Mouse (Mus musculus) heart, adult 2 months (tissue): Measurements from ENCODE around the gene Csmd2. TPM values are rescaled to one million over a fixed set of nuclear protein-coding genes. Genes with fewer than 3 reads are reported as not detected.
A peak's percentile ranks its signal among the peaks of the same experiment; 100 is the strongest.

ENCODE experiments used
- DNase-seq, 2 experiments: peaks; one replicate each; pipeline ENCODE4 v3.0.0; 2021
- H3K27ac ChIP-seq: fragments of 200-600 bp; 2 replicates; pipeline ENCODE4 v1.8.1; 2022
- H3K27me3 ChIP-seq: fragments of 200-500 bp; 2 replicates; pipeline ENCODE4 v1.6.1; 2012; ENCODE audit warnings: mild to moderate bottlenecking, low read length, inconsistent platforms, mixed read lengths; ENCODE audit not compliant: control insufficient read depth, insufficient read depth
- H3K36me3 ChIP-seq: fragments of 200-500 bp; 2 replicates; pipeline ENCODE4 v1.6.1; 2012; ENCODE audit warnings: low read length, inconsistent platforms; ENCODE audit not compliant: control insufficient read depth, insufficient read depth
- H3K4me1 ChIP-seq: fragments of 200-500 bp; 2 replicates; pipeline ENCODE4 v1.6.1; 2011; ENCODE audit warnings: low read length; ENCODE audit not compliant: control insufficient read depth, insufficient read depth
- H3K4me3 ChIP-seq: fragments of 200-600 bp; 2 replicates; pipeline ENCODE4 v1.8.1; 2022
- H3K79me2 ChIP-seq: fragments of 200-500 bp; replicated peaks from 2 replicates; pipeline ENCODE4 v1.6.1; 2012; ENCODE audit warnings: mild to moderate bottlenecking, inconsistent platforms, low read length, moderate library complexity, mixed read lengths; ENCODE audit not compliant: control insufficient read depth, insufficient read depth
- H3K9ac ChIP-seq: fragments of 200-500 bp; 2 replicates; pipeline ENCODE4 v1.6.1; 2012; ENCODE audit warnings: low read depth, mild to moderate bottlenecking, control low read depth, inconsistent platforms, low read length, mixed read lengths
- CTCF ChIP-seq: fragments of 200-600 bp; IDR thresholded peaks from 2 replicates; pipeline ENCODE4 v1.8.1; 2022; ENCODE audit warnings: antibody characterized with exemption, mild to moderate bottlenecking, moderate library complexity
- EP300 ChIP-seq: fragments of 200-500 bp; IDR thresholded peaks from 2 replicates; pipeline ENCODE4 v1.6.1; 2011; ENCODE audit warnings: low read depth, low read length, control low read depth; ENCODE audit not compliant: insufficient read depth
- POLR2A ChIP-seq: fragments of 200-500 bp; IDR thresholded peaks from 2 replicates; pipeline ENCODE4 v1.6.1; 2011; ENCODE audit warnings: mild to moderate bottlenecking, low read depth, low read length, control low read depth; ENCODE audit not compliant: insufficient read depth
- WGBS: fragments of 180-500 bp; shearing (Covaris S2); methylation state at CpG from one replicate; pipeline ENCODE4 v1.1.7; 2018; 5-methylcytosine and 5-hydroxymethylcytosine counted together
- intact Hi-C: fragments of 180-260 bp; cut with DNase I; formaldehyde crosslinking; loops from one replicate; pipeline ENCODE4 v1.15.1; 2025
- polyA plus RNA-seq: library from polyadenylated mRNA; depleted of rRNA; stranded (reverse); fragments of >200 nt; gene quantifications from 2 replicates; pipeline ENCODE4 v1.2.3, GENCODE M21; 2012
- total RNA-seq, 2 experiments: library from RNA; stranded (reverse); gene quantifications; 2 replicates each; pipeline ENCODE4 v1.2.3; 2021

The Csmd2 gene
- total and polyA plus RNA-seq, 3 experiments: not detected

GRCm38 (mm10) chr4:128128546-128128945, 140.9 kb downstream of the Csmd2 start:
- H3K36me3 ChIP-seq: no peaks in the 10 kb centered on the region
- H3K4me1 ChIP-seq: no peaks in the 10 kb centered on the region
- H3K27me3 ChIP-seq: no peaks in the 10 kb centered on the region
- TF ChIP-seq POLR2A (no peak), EP300 (no peak), CTCF (no peak)
- H3K4me3 ChIP-seq: no peak overlapping the region
- no peak for DNase-seq
- intact Hi-C loops: no loop called here
- 70% methylated on average over 6 of the region's 6 CpGs for WGBS
- H3K79me2 ChIP-seq: no peaks in the 10 kb centered on the region
- H3K27ac ChIP-seq: no peak overlapping the region
- no peak overlapping the region for H3K9ac ChIP-seq

- no peaks in the 10 kb centered on the region for H3K27me3 ChIP-seq
- TF ChIP-seq EP300 (no peak), CTCF (peak; percentile 25), POLR2A (no peak)
- intact Hi-C loops: no loop called here
- no peak for DNase-seq
- H3K79me2 ChIP-seq: no peaks in the 10 kb centered on the region
- H3K4me3 ChIP-seq: no peak overlapping the region
- 68% methylated on average over 4 of the region's 4 CpGs for WGBS
- H3K4me1 ChIP-seq: no peaks in the 10 kb centered on the region
- no peaks in the 10 kb centered on the region for H3K36me3 ChIP-seq
- no peak overlapping the region for H3K27ac ChIP-seq
- no peak overlapping the region for H3K9ac ChIP-seq
Measured at GRCm38 (mm10) chr4:128130611-128131142, 143.0 kb downstream of the Csmd2 start.

GRCm38 (mm10) chr4:128131666-128132065, 144.0 kb downstream of the Csmd2 start:
- TF ChIP-seq POLR2A (no peak), CTCF (no peak), EP300 (no peak)
- Histone ChIP-seq H3K9ac (no peak overlapping the region), H3K27ac (no peak overlapping the region), H3K36me3 (no peaks in the 10 kb centered on the region), H3K79me2 (no peaks in the 10 kb centered on the region), H3K27me3 (no peaks in the 10 kb centered on the region), H3K4me3 (no peak overlapping the region), H3K4me1 (no peaks in the 10 kb centered on the region)
- 78% methylated on average over 4 of the region's 4 CpGs for WGBS
- intact Hi-C loops: no loop called here
- no peak for DNase-seq

GRCm38 (mm10) chr4:128132876-128133646, 145.4 kb downstream of the Csmd2 start:
- H3K27ac ChIP-seq: no peak overlapping the region
- H3K27me3 ChIP-seq: no peaks in the 10 kb centered on the region
- no peak overlapping the region for H3K9ac ChIP-seq
- intact Hi-C loops: no loop called here
- H3K4me3 ChIP-seq: no peak overlapping the region
- H3K4me1 ChIP-seq: no peaks in the 10 kb centered on the region
- WGBS: 57% methylated on average over 11 of the region's 11 CpGs
- no peaks in the 10 kb centered on the region for H3K79me2 ChIP-seq
- no peaks in the 10 kb centered on the region for H3K36me3 ChIP-seq
- no peak for DNase-seq
- TF ChIP-seq POLR2A: no peak
- no peak for TF ChIP-seq EP300
- TF ChIP-seq CTCF: no peak

GRCm38 (mm10) chr4:128134348-128134994, 146.8 kb downstream of the Csmd2 start:
- Histone ChIP-seq H3K79me2 (no peaks in the 10 kb centered on the region), H3K27ac (no peak overlapping the region), H3K9ac (no peak overlapping the region), H3K27me3 (no peaks in the 10 kb centered on the region), H3K4me3 (no peak overlapping the region), H3K36me3 (no peaks in the 10 kb centered on the region), H3K4me1 (no peaks in the 10 kb centered on the region)
- intact Hi-C loops: no loop called here
- 82% methylated on average over 11 of the region's 11 CpGs for WGBS
- no peak for DNase-seq
- TF ChIP-seq POLR2A (no peak), EP300 (no peak), CTCF (no peak)
